Mouse (Mus musculus): ENCODE measurements around the gene Ldha. TPM values are rescaled to one million over a fixed set of nuclear protein-coding genes. Genes with fewer than 3 reads are reported as not detected.
"Not testable (repeated sequence)": the region's sequence is repeated elsewhere in the genome, so short reads cannot be mapped to it uniquely, and the experiment has no call there.

Ldha gene
- polyA plus RNA-seq, 1 experiment, result 354 TPM

DNA sequence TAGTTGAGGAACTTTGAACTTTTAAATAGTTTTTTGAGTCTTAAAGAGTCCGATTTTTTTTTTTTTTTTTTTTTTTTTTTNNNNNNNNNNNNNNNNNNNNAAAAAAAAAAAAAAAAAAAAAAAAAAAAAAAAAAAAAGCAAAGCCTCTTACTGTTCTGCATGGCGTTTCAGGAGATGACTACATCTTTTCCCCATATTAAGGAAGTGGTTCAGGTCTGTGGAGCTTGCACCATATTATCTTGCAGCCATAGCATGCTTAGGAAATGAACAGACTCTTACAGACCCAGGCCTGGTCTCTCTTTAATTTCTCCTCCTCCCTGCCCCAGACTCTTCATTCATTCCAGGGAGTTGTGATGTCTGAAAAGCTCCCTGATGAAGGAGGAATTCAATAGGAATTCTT is 39.7 kb downstream of the Ldha start:
- DNase-seq (ENCODE audit: low spot score), result no peak

DNA sequence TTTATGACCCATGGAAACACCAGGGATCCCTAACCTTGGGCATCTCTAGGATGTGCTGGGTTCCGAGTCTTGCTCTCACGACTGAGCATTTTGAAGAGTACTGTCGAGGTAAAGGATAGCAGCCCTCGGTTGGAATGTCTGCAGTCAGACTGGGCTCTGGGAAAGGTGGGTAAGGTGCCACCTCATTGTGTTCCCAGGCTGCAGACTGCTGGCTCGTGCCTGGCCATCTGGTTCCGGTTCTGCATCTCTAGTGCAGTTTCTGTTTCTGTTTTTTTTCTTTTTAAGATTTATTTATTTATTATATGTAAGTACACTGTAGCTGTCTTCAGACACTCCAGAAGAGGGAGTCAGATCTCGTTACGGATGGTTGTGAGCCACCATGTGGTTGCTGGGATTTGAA is 40.7 kb downstream of the Ldha start:
- DNase-seq (ENCODE audit: low spot score), result not testable (repeated sequence)

- no peak for DNase-seq (ENCODE audit: low spot score)
Observed at GRCm38 (mm10) chr7:46883304-46883703, 42.0 kb downstream of the Ldha start.

GRCm38 (mm10) chr7:46895511-46895910 is 54.2 kb downstream of the Ldha start:
- DNase-seq (ENCODE audit: low spot score), result no peak

DNA sequence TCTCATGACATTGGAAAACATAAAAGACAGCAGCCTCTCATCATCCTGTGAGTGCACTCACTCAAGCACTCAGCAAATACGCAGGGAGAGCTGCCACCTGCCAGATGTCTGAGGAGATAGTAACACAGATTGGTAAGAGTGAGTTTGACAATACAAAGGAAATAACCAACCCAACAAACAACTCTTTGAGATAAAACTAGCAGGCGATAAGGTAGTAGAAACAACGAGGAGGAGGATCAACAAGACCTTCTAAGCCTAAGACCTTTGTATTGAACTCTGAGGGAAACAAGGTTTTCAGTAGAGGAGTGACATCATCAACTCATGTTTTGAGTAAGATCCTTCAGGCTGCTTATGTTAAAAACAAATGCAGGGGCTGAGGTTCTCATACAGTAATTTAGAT is 58.1 kb downstream of the Ldha start:
- no peak for DNase-seq (ENCODE audit: low spot score)

Other genes with a start within 250 kb of the Ldha start
- gene Sergef, start 201.7 kb upstream of the Ldha start, polyA plus RNA-seq (2012; rRNA removed), result 7.2 and 7.5 TPM in 2 replicates
- gene Tph1, start 168.9 kb upstream of the Ldha start, polyA plus RNA-seq (2012; rRNA removed), result 0.12 TPM in 2 replicates
- 8.5 TPM in 2 replicates for gene Saal1, start 130.8 kb upstream of the Ldha start, polyA plus RNA-seq (2012; rRNA removed)
- 0.87 and 1.7 TPM in 2 replicates for gene Saa3, start 125.8 kb upstream of the Ldha start, polyA plus RNA-seq (2012; rRNA removed)
- not detected in 2 replicates for gene Saa4, start 108.9 kb upstream of the Ldha start, polyA plus RNA-seq (2012; rRNA removed)
- gene Saa1, start 98.5 kb upstream of the Ldha start, polyA plus RNA-seq (2012; rRNA removed), result not detected in 2 replicates
- not detected in 2 replicates for gene Saa2, start 89.7 kb upstream of the Ldha start, polyA plus RNA-seq (2012; rRNA removed)
- 22.3 and 23.1 TPM in 2 replicates for gene Hps5, start 45.4 kb upstream of the Ldha start, polyA plus RNA-seq (2012; rRNA removed)
- 27.8 and 30.3 TPM in 2 replicates for gene Gtf2h1, start 45.4 kb upstream of the Ldha start, polyA plus RNA-seq (2012; rRNA removed)
- gene Ldhc, start 19.7 kb downstream of the Ldha start, polyA plus RNA-seq (2012; rRNA removed), result not detected in 2 replicates
- gene Tsg101, start 78.5 kb downstream of the Ldha start, polyA plus RNA-seq (2012; rRNA removed), result 43.6 and 44.5 TPM in 2 replicates
- 11.7 and 12.0 TPM in 2 replicates for gene Uevld, start 117.1 kb downstream of the Ldha start, polyA plus RNA-seq (2012; rRNA removed)
- gene Gm9999, start 142.1 kb downstream of the Ldha start, polyA plus RNA-seq (2012; rRNA removed), result not detected in 2 replicates
- 11.5 and 11.7 TPM in 2 replicates for gene Spty2d1, start 166.9 kb downstream of the Ldha start, polyA plus RNA-seq (2012; rRNA removed)
- gene Tmem86a, start 209.1 kb downstream of the Ldha start, polyA plus RNA-seq (2012; rRNA removed), result 15.5 and 23.6 TPM in 2 replicates